Mouse (Mus musculus) left cerebral cortex, adult 2 months (tissue): ENCODE measurements around the gene Mpdz. TPM values are rescaled to one million over a fixed set of nuclear protein-coding genes. Genes with fewer than 3 reads are reported as not detected.

ENCODE experiments used
- DNase-seq, 2 experiments: peaks; one replicate each; pipeline ENCODE4 v3.0.0; 2021 to 2022; ENCODE audit warnings: low spot score in 2 of 2, mixed read lengths in 1 of 2; ENCODE audit errors: extremely low spot score in 1 of 2
- H3K27ac ChIP-seq: fragments of 200-600 bp; 2 replicates; pipeline ENCODE4 v1.8.1; 2022
- H3K4me3 ChIP-seq: fragments of 200-600 bp; 2 replicates; pipeline ENCODE4 v1.8.1; 2022
- CTCF ChIP-seq: fragments of 200-600 bp; IDR thresholded peaks from 2 replicates; pipeline ENCODE4 v1.8.1; 2022; ENCODE audit warnings: antibody characterized with exemption, mild to moderate bottlenecking, moderate library complexity
- intact Hi-C: fragments of 180-260 bp; cut with DNase I; formaldehyde crosslinking; loops from one replicate; pipeline ENCODE4 v1.15.1; 2025
- long read RNA-seq, 2 experiments: library from polyadenylated mRNA; stranded (forward); transcript quantifications; one replicate each; pipeline ENCODE4 v2.0.0; 2021; ENCODE audit warnings: borderline mapping rate in 2 of 2
- total RNA-seq, 2 experiments: library from RNA; stranded (reverse); gene quantifications; 2 replicates each; pipeline ENCODE4 v1.2.3; 2021

Gene Mpdz
- total RNA-seq = 10 to 100 TPM; 60.2 to 64.0 TPM
- long read RNA-seq, experiment 1, full-length matches to known transcripts = 14 of 48 reads
- long read RNA-seq, experiment 1, partial matches to known transcripts = 14 of 48 reads
- long read RNA-seq, experiment 1, other reads (novel, unspliced or antisense) = 20 of 48 reads
- long read RNA-seq, experiment 2, full-length matches to known transcripts = 10 of 29 reads
- long read RNA-seq, experiment 2, partial matches to known transcripts = 5 of 29 reads
- long read RNA-seq, experiment 2, other reads (novel, unspliced or antisense) = 14 of 29 reads

- intact Hi-C loops = no loop called here
- H3K27ac ChIP-seq = peak within 1 kb of the TSS; percentile 83
- H3K4me3 ChIP-seq = peak within 1 kb of the TSS; percentile 92
- no peak for TF ChIP-seq CTCF
- DNase-seq = peak; percentile 60 to 69
Measured at GRCm38 (mm10) chr4:81442078-81442981, at the start of gene Mpdz. TSS of gene Mpdz (minus strand) at chr4:81442815.

DNA sequence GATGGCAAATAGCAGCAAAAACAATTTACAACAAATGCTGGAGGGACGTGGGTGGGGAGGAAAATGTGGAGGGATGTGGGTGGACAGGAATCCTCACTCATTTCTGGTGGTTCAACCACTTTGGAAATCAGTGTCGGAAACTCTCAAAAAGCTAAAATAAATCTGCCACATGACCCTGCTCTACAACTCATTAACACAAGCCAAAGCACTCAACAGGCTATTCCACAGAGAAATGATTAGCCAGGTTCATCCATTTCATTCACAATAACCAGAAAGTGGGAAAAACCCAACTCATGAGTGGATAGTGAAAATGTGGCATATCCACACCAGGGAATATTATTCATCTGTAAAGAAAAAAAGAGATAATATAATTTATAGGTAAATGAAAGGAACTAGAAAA lies 47.9 kb upstream of the Mpdz start:
- no peak for DNase-seq
- intact Hi-C loops = no loop called here
- Histone ChIP-seq H3K4me3 (no peak overlapping the region), H3K27ac (no peak overlapping the region)
- no peak for TF ChIP-seq CTCF

GRCm38 (mm10) chr4:81484603-81485002 lies 42.0 kb upstream of the Mpdz start:
- intact Hi-C loops = no loop called here
- TF ChIP-seq CTCF = no peak
- no peak for DNase-seq
- Histone ChIP-seq H3K4me3 (no peak overlapping the region), H3K27ac (no peak overlapping the region)

GRCm38 (mm10) chr4:81483887-81484602 lies 41.4 kb upstream of the Mpdz start:
- intact Hi-C loops = no loop called here
- no peak for TF ChIP-seq CTCF
- no peak overlapping the region for H3K27ac ChIP-seq
- H3K4me3 ChIP-seq = no peak overlapping the region
- DNase-seq = no peak

DNA sequence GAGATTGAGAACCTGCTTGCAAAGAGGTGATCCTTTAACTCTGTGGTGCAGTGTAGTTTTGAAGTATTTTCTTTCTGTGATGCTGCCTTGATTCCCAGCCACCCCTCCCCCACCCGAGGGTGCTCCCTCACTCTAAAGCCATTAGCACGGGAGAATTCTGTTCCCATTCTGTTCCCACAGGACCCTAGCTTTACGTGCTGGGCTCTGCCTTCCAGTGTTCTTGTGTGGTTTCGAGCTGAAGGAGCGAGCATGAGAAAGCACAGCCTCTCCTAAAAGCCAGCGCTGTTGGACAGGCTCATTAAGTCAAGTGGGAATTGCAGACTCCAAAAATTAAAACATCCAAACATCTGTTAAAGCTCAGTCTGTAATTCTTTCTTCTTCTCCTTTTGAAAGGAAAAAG lies 40.5 kb upstream of the Mpdz start:
- DNase-seq = no peak
- Histone ChIP-seq H3K4me3 (no peak overlapping the region), H3K27ac (no peak overlapping the region)
- intact Hi-C loops = no loop called here
- no peak for TF ChIP-seq CTCF

DNA sequence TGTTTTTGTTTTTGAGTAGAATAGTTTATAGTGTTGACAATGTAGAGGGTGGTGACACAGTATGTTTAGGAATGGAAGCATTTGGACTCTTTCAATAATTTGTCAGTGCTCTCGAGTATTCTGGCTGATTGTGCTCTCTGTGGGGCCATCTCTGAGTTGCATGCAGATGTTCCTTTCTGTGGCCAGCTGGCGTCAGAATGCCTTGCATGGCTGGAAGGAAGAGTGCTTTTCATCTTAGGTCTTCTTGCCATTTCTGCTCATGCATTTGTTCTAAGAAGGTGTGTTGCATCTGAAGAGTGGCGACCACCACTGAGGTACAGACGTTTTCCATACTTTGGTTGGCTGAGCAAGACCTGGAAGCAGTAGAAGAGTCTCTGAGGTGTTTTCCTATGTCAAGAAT lies 24.2 kb upstream of the Mpdz start:
- DNase-seq = no peak
- no peak for TF ChIP-seq CTCF
- no peak overlapping the region for H3K4me3 ChIP-seq
- intact Hi-C loops = no loop called here
- H3K27ac ChIP-seq = no peak overlapping the region

DNA sequence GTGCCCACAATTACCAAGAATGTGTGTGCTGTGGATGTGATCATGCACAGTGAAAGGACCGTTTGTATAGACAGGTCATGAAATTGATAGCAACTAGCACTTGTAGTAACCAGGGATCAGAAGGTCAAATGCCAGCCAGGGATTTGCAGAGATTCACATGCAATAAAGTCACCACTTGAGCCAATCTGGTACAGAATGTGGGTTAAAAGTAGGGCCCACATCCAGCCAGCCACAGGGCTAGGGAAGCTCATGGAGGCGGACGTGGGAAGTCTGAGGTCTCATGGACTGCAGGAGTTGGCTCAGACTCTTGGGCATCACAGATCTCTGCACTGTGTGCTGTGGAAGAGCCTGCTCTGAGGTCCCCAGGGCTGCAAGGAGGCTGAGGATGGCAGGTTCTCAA lies 22.6 kb upstream of the Mpdz start:
- no peak overlapping the region for H3K4me3 ChIP-seq
- no peak for TF ChIP-seq CTCF
- intact Hi-C loops = no loop called here
- H3K27ac ChIP-seq = no peak overlapping the region
- no peak for DNase-seq

- TF ChIP-seq CTCF = no peak
- Histone ChIP-seq H3K4me3 (no peak overlapping the region), H3K27ac (no peak overlapping the region)
- DNase-seq = no peak
- intact Hi-C loops = no loop called here
Measured at GRCm38 (mm10) chr4:81462253-81462652, 19.6 kb upstream of the Mpdz start.

GRCm38 (mm10) chr4:81458921-81459320 lies 16.3 kb upstream of the Mpdz start:
- H3K27ac ChIP-seq = no peak overlapping the region
- TF ChIP-seq CTCF = no peak
- intact Hi-C loops = no loop called here
- DNase-seq = no peak
- H3K4me3 ChIP-seq = no peak overlapping the region

DNA sequence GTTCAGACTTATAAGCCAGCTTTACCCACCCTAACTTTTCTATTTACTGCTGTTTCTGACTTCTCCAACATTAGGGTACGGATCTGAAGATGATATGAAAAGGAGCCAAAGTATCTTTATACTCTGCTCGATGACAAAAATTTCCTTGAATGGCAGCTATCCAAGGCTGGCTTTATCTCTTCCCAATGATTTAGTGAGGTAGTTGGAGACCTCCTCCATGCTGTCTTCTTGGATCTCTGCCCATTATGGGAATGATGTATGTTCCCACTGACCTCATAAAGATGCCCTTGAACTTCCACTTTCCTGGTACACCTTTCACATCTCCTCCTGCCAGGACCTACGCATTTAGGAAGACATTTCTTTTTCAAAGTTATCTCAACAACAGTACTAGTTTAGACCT lies 11.2 kb upstream of the Mpdz start:
- intact Hi-C loops = no loop called here
- no peak for TF ChIP-seq CTCF
- Histone ChIP-seq H3K4me3 (no peak overlapping the region), H3K27ac (no peak overlapping the region)
- no peak for DNase-seq

DNA sequence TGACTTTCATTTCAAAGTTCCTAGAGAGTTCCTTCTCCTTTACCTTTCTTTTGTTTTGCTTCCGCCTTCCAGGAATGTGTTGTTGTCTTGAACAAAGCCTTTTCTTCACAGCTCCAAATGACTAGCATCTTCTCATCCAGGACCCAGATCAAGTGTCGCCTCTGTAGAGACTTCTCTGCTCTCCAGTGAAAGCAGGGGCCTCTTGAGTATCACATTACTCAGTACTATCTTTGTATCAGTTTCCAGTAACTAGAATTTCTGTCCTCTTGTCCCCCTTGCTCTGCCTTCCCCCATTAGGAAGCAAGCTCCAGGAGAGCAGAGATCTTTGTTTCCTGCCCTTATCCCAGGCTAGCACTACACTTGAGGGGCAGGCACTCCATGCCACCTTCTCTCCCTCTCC lies 9.6 kb upstream of the Mpdz start:
- DNase-seq = no peak
- H3K4me3 ChIP-seq = no peak overlapping the region
- intact Hi-C loops = no loop called here
- H3K27ac ChIP-seq = no peak overlapping the region
- TF ChIP-seq CTCF = no peak

GRCm38 (mm10) chr4:81449413-81449812 lies 6.8 kb upstream of the Mpdz start:
- no peak for TF ChIP-seq CTCF
- intact Hi-C loops = no loop called here

More at GRCm38 (mm10) chr4:81449413-81449812, 6.8 kb upstream of the Mpdz start:
- Histone ChIP-seq H3K27ac (no peak overlapping the region), H3K4me3 (no peak overlapping the region)
- no peak for DNase-seq
